Mouse (Mus musculus): Measurements from ENCODE around the gene Ankrd13a. TPM values are rescaled to one million over a fixed set of nuclear protein-coding genes. Genes with fewer than 3 reads are reported as not detected.

The Ankrd13a gene
- total and polyA plus RNA-seq, 3 experiments, result 110 to 184 (median 180) TPM

- no peaks in the 10 kb centered on the region for H3K27me3 ChIP-seq (ENCODE audit: control insufficient read depth in 1 of 2, insufficient read depth in 2 of 2, low read length in 2 of 2)
- TF ChIP-seq UBTF (IDR thresholded peaks at IDR 0.05; ENCODE audit: borderline replicate concordance, insufficient read depth, low read depth, low read length), result no peak
- TF ChIP-seq TCF12 (IDR thresholded peaks at IDR 0.05; ENCODE audit: low read depth, low read length), result no peak
- no peak for TF ChIP-seq ZC3H11A (IDR thresholded peaks at IDR 0.05; ENCODE audit: low read depth, low read length)
- TF ChIP-seq NRF1 (IDR thresholded peaks at IDR 0.05; ENCODE audit: insufficient read depth, low read depth, low read length, poor library complexity, severe bottlenecking), result no peak
- no peak for TF ChIP-seq E2F4 (IDR thresholded peaks at IDR 0.05; ENCODE audit: borderline replicate concordance, low read depth, low read length)
- TF ChIP-seq MYC (IDR thresholded peaks at IDR 0.05; ENCODE audit: low read depth, low read length), result no peak
- no peak for TF ChIP-seq SIN3A (IDR thresholded peaks at IDR 0.05; ENCODE audit: low read length)
- TF ChIP-seq CHD2 (IDR thresholded peaks at IDR 0.05; ENCODE audit: low read length), result no peak
- TF ChIP-seq MAX (IDR thresholded peaks at IDR 0.05; ENCODE audit: low read length), result no peak
- TF ChIP-seq CTCF (IDR thresholded peaks at IDR 0.05 in 2 of 3, conservative IDR thresholded peaks at IDR 0.05 in 1 of 3; ENCODE audit: control insufficient read depth in 1 of 3, insufficient read depth in 1 of 3, low read depth in 2 of 3, low read length in 3 of 3, poor library complexity in 1 of 3, severe bottlenecking in 1 of 3), result no peak
- no peak for TF ChIP-seq POLR2AphosphoS2 (IDR thresholded peaks at IDR 0.05; ENCODE audit: low read length)
- TF ChIP-seq MAZ (IDR thresholded peaks at IDR 0.05; ENCODE audit: low read depth, low read length), result no peak
- no peak for TF ChIP-seq ELF1 (IDR thresholded peaks at IDR 0.05; ENCODE audit: low read depth, low read length)
- TF ChIP-seq ZMIZ1 (IDR thresholded peaks at IDR 0.05; ENCODE audit: low read depth, low read length), result no peak
- H3K4me3 ChIP-seq (ENCODE audit: control insufficient read depth in 1 of 2, insufficient read depth in 1 of 2, low read depth in 2 of 2, low read length in 2 of 2), result no peak overlapping the region
Measured at GRCm38 (mm10) chr5:114794609-114795008, 20.1 kb downstream of the Ankrd13a start.

DNA sequence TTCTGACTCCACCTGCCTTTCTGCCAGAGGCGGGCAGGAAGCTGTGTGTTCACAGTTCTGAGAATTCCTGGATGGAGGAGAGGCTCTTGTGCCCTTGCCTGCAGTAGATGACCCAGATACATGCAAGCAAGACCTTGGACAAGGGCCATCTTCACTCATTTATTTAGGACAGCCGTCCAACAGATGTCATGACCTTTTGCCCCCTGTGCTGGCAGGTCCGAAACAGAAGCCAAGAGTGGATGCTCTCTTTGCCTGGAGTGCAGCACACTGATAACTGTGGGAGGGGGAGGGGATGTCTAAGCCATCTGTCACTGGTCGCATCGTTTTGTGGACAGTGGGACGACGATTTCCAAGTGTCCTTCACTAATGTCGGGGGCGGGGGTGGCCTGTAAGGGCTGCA, 20.8 kb downstream of the Ankrd13a start:
- Histone ChIP-seq H3K9ac (ENCODE audit: control insufficient read depth, low read depth, low read length, poor library complexity, severe bottlenecking) (no peak overlapping the region), H3K79me2 (ENCODE audit: control insufficient read depth, insufficient read depth, low read length, poor library complexity) (no peaks in the 10 kb centered on the region), H3K27me3 (ENCODE audit: control insufficient read depth in 1 of 2, insufficient read depth in 2 of 2, low read length in 2 of 2) (no peaks in the 10 kb centered on the region), H3K36me3 (ENCODE audit: control insufficient read depth in 1 of 2, insufficient read depth in 2 of 2, low read length in 2 of 2) (peaks cover 0 to 23% of the 10 kb centered on the region in 2 experiments; a peak in 2 of 4 replicates), H3K4me3 (ENCODE audit: control insufficient read depth in 1 of 2, insufficient read depth in 1 of 2, low read depth in 2 of 2, low read length in 2 of 2) (no peak overlapping the region), H3K4me1 (ENCODE audit: control insufficient read depth in 1 of 2, insufficient read depth in 2 of 2, low read length in 2 of 2) (no peaks in the 10 kb centered on the region), H3K27ac (ENCODE audit: control insufficient read depth, low read depth, low read length) (no peak overlapping the region), H3K9me3 (replicated peaks; ENCODE audit: insufficient read depth, low read length) (no peaks in the 10 kb centered on the region)
- no peak for DNase-seq (ENCODE audit: low read depth, low spot score)
- TF ChIP-seq CTCF (IDR thresholded peaks at IDR 0.05 in 2 of 3, conservative IDR thresholded peaks at IDR 0.05 in 1 of 3; ENCODE audit: control insufficient read depth in 1 of 3, insufficient read depth in 1 of 3, low read depth in 2 of 3, low read length in 3 of 3, poor library complexity in 1 of 3, severe bottlenecking in 1 of 3) (no peak), USF1 (IDR thresholded peaks at IDR 0.05; ENCODE audit: low read depth, low read length) (no peak), E2F4 (IDR thresholded peaks at IDR 0.05; ENCODE audit: borderline replicate concordance, low read depth, low read length) (no peak), ZC3H11A (IDR thresholded peaks at IDR 0.05; ENCODE audit: low read depth, low read length) (no peak), TCF12 (IDR thresholded peaks at IDR 0.05; ENCODE audit: low read depth, low read length) (no peak), CHD2 (IDR thresholded peaks at IDR 0.05; ENCODE audit: low read length) (no peak), MAX (IDR thresholded peaks at IDR 0.05; ENCODE audit: low read length) (no peak), MYC (IDR thresholded peaks at IDR 0.05; ENCODE audit: low read depth, low read length) (no peak), RAD21 (IDR thresholded peaks at IDR 0.05; ENCODE audit: low read depth, low read length) (no peak), POLR2A (IDR thresholded peaks at IDR 0.05; ENCODE audit: control insufficient read depth in 1 of 2, insufficient read depth in 1 of 2, low read depth in 1 of 2, low read length in 2 of 2, poor library complexity in 1 of 2) (no peak), GATA1 (IDR thresholded peaks at IDR 0.05; ENCODE audit: low read depth, low read length) (no peak), BHLHE40 (IDR thresholded peaks at IDR 0.05; ENCODE audit: borderline replicate concordance, low read depth, low read length) (no peak), TBP (IDR thresholded peaks at IDR 0.05; ENCODE audit: low read depth, low read length) (no peak), POLR2AphosphoS2 (IDR thresholded peaks at IDR 0.05; ENCODE audit: low read length) (no peak), GABPA (IDR thresholded peaks at IDR 0.05; ENCODE audit: low read depth, low read length) (no peak), SMC3 (IDR thresholded peaks at IDR 0.05; ENCODE audit: low read depth, low read length) (no peak), MAFK (IDR thresholded peaks at IDR 0.05; ENCODE audit: borderline replicate concordance, low read depth, low read length) (no peak), EP300 (IDR thresholded peaks at IDR 0.05; ENCODE audit: low read depth in 1 of 2, low read length in 2 of 2) (no peak), MXI1 (IDR thresholded peaks at IDR 0.05; ENCODE audit: low read depth, low read length) (no peak), SIN3A (IDR thresholded peaks at IDR 0.05; ENCODE audit: low read length) (no peak)

More at GRCm38 (mm10) chr5:114794609-114795008, 20.1 kb downstream of the Ankrd13a start:
- Histone ChIP-seq H3K79me2 (ENCODE audit: control insufficient read depth, insufficient read depth, low read length, poor library complexity) (no peaks in the 10 kb centered on the region), H3K9me3 (replicated peaks; ENCODE audit: insufficient read depth, low read length) (no peaks in the 10 kb centered on the region), H3K9ac (ENCODE audit: control insufficient read depth, low read depth, low read length, poor library complexity, severe bottlenecking) (no peak overlapping the region), H3K4me1 (ENCODE audit: control insufficient read depth in 1 of 2, insufficient read depth in 2 of 2, low read length in 2 of 2) (no peaks in the 10 kb centered on the region), H3K27ac (ENCODE audit: control insufficient read depth, low read depth, low read length) (no peak overlapping the region), H3K36me3 (ENCODE audit: control insufficient read depth in 1 of 2, insufficient read depth in 2 of 2, low read length in 2 of 2) (peaks cover 0 to 22% of the 10 kb centered on the region in 2 experiments; a peak in 2 of 4 replicates)
- DNase-seq (ENCODE audit: low read depth, low spot score), result no peak

Data from MEL (cell line).